Mouse (Mus musculus) testis, adult 2 months (tissue): ENCODE measurements around the gene Gpr149.

Experiments used
- CTCF ChIP-seq: fragments of 200-500 bp; IDR thresholded peaks from 2 replicates; pipeline ENCODE4 v1.5.1; 2012; ENCODE audit warnings: low read depth, mild to moderate bottlenecking, inconsistent platforms, low read length, moderate library complexity; ENCODE audit not compliant: control insufficient read depth, insufficient read depth, insufficient replicate concordance
- POLR2A ChIP-seq: fragments of 200-500 bp; IDR thresholded peaks from 2 replicates; pipeline ENCODE4 v1.6.1; 2012; ENCODE audit warnings: low read depth, mild to moderate bottlenecking, inconsistent platforms, low read length, moderate library complexity; ENCODE audit not compliant: control insufficient read depth

- TF ChIP-seq CTCF = no peak
- no peak for TF ChIP-seq POLR2A
These were observed 77.8 kb downstream of the Gpr149 start for GRCm38 (mm10) chr3:62527160-62527559.
